Mouse (Mus musculus) intestine, embryonic 14.5 days (tissue): ENCODE measurements around the gene Tspan9. TPM values are rescaled to one million over a fixed set of nuclear protein-coding genes. Genes with fewer than 3 reads are reported as not detected.

Experiments
- ATAC-seq: fragments of 200-750 bp; cut with Nextera tagmentation; replicated peaks from 2 replicates; pipeline ENCODE4 v1.8.0; 2017; ENCODE audit warnings: low read depth, moderate number of reproducible peaks, moderate TSS enrichment, moderate library complexity; ENCODE audit not compliant: low FRiP score, low TSS enrichment
- DNase-seq: peaks from one replicate; pipeline ENCODE4 v3.0.0-alpha.2; 2018; ENCODE audit warnings: low spot score
- H3K27ac ChIP-seq: fragments of 300-500 bp; sonication (generic); 2 replicates; pipeline ENCODE4 v1.5.1; 2014; ENCODE audit warnings: low read depth, mild to moderate bottlenecking, control low read depth
- H3K27me3 ChIP-seq: fragments of 300-500 bp; sonication (generic); replicated peaks from 2 replicates; pipeline ENCODE4 v1.6.1; 2014; ENCODE audit warnings: low read length, control low read depth; ENCODE audit not compliant: control insufficient read depth, insufficient read depth
- H3K36me3 ChIP-seq: fragments of 300-500 bp; sonication (generic); 2 replicates; pipeline ENCODE4 v1.6.1; 2014; ENCODE audit warnings: low read length, control low read depth; ENCODE audit not compliant: control insufficient read depth, insufficient read depth
- H3K4me1 ChIP-seq: fragments of 300-500 bp; sonication (generic); replicated peaks from 2 replicates; pipeline ENCODE4 v1.6.1; 2014; ENCODE audit warnings: low read length, control low read depth, mixed read lengths; ENCODE audit not compliant: control insufficient read depth, insufficient read depth
- H3K4me2 ChIP-seq: fragments of 300-500 bp; sonication (generic); 2 replicates; pipeline ENCODE4 v1.6.1; 2014; ENCODE audit warnings: low read length
- H3K4me3 ChIP-seq: fragments of 300-500 bp; sonication (generic); 2 replicates; pipeline ENCODE4 v1.5.1; 2014; ENCODE audit warnings: low read depth, low read length, control low read depth, mixed read lengths
- H3K9ac ChIP-seq: fragments of 300-500 bp; sonication (generic); 2 replicates; pipeline ENCODE4 v1.6.1; 2014; ENCODE audit warnings: mild to moderate bottlenecking, low read length
- H3K9me3 ChIP-seq: fragments of 300-500 bp; sonication (generic); 2 replicates; pipeline ENCODE4 v1.6.1; 2016; ENCODE audit warnings: low read length, control low read depth; ENCODE audit not compliant: control insufficient read depth
- WGBS: fragments of 180-500 bp; shearing (Covaris S2); extraction: QIAGEN DNeasy Blood & Tissue Kit; methylation state at CpG from one replicate; pipeline ENCODE4 v1.1.7; 2014; 5-methylcytosine and 5-hydroxymethylcytosine counted together
- polyA plus RNA-seq: library from polyadenylated mRNA; unstranded; fragments of >200 nt; fragmentation: Nextera tagmentation; extraction: Ambion mirVana; gene quantifications from 2 replicates; pipeline ENCODE4 v1.2.1, GENCODE M21; 2014

The Tspan9 gene
- polyA plus RNA-seq = 110 and 113 TPM in 2 replicates

DNA sequence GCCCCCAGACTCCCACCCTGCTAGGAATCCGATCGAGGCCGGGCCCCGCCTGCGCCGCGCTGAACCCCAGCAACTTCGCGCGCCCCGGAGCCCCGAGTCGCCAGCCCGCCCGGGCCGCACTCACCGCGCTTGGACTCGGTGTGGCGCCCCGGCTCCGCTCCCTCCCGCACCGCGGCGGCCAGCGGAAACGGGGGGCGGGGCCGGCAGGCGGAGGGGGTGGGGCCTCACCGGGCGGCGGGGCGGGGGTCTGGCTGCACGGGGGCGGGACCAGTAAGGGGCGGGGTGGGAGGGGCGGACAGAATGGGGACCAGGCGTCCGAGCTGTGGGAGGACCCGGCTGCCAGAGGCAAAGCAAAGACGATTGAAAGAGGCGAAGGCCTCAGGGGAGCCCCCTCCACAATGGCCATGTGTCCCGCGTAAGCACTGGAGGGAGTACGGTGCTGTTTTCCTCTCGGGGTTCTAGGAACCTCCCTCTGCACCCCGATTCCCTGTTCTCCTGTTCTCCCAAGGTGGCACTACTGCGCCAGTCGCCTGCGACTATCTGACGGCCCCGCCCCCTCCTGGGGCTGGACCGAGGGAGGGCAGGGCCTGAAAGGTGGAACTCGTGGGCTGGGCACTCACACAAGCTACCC, at the start of gene Tspan9:
Gene Tspan9 (minus strand): TSS at position 205 of the 631 bp plus-strand sequence.
- 3% methylated on average over 51 of the region's 56 CpGs for WGBS
- H3K4me3 ChIP-seq = peak within 1 kb of the TSS; percentile 69
- no peaks in the 10 kb centered on the region for H3K36me3 ChIP-seq
- H3K27me3 ChIP-seq = no peaks in the 10 kb centered on the region
- peak within 1 kb of the TSS; percentile 71 for H3K9ac ChIP-seq
- ATAC-seq = peak; percentile 92
- peak; percentile 89 for DNase-seq
- peaks cover 12% of the 10 kb centered on the region; the same call in 1 of the 2 replicates for H3K4me1 ChIP-seq
- peak within 1 kb of the TSS; percentile 90 for H3K27ac ChIP-seq
- no peaks in the 10 kb centered on the region for H3K9me3 ChIP-seq
- peak within 1 kb of the TSS; percentile 86 for H3K4me2 ChIP-seq

DNA sequence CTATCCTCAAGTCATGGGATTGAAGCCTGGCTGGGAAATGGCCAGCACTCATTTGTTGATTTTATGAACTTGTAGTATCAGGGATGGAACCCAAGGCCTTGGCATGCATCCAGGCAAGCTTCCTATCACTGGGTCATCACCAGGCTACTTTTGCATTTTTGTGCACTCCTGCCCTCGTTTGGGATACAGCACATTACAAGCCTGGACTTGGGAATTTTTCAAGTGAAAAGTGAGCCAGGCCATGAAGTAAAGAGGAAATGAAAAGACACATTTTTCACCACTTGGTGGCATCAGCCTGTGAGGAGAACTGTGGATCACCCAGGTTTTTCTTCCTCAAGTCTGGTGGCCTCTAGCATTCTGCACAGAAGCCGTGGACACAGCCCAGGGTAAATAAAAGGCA, 40.1 kb upstream of the Tspan9 start:
- DNase-seq (no peak), ATAC-seq (no peak)
- no peaks in the 10 kb centered on the region for H3K4me1 ChIP-seq
- 29% methylated on average over 2 of the region's 2 CpGs for WGBS
- H3K27me3 ChIP-seq = no peaks in the 10 kb centered on the region
- H3K27ac ChIP-seq = no peak overlapping the region
- no peaks in the 10 kb centered on the region for H3K9me3 ChIP-seq
- H3K4me3 ChIP-seq = no peak overlapping the region
- H3K9ac ChIP-seq = no peak overlapping the region
- no peaks in the 10 kb centered on the region for H3K36me3 ChIP-seq
- H3K4me2 ChIP-seq = no peak overlapping the region

DNA sequence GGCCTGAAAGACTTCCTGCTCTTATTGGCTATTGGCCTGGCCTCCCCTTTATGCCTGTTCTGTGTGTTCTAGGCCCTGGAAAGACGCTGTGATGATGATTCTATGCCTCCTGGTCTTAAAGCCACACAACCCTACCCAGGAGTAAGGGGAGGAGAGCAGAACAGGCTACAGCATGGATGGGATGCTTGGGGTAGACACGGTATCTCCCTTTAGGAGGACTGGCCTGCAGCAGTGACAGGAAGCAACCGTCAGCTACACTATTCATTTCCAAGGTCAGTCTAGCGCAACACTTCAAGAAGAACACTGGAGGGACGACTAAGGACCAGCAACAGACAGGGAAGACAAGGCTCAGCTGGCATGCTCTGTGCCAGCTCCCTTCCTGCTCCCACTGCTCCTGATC, 37.8 kb upstream of the Tspan9 start:
- DNase-seq (no peak), ATAC-seq (no peak)
- no peaks in the 10 kb centered on the region for H3K27me3 ChIP-seq
- H3K27ac ChIP-seq = no peak overlapping the region
- no peaks in the 10 kb centered on the region for H3K36me3 ChIP-seq
- no peak overlapping the region for H3K4me3 ChIP-seq
- no peak overlapping the region for H3K4me2 ChIP-seq
- no peak overlapping the region for H3K9ac ChIP-seq
- H3K4me1 ChIP-seq = no peaks in the 10 kb centered on the region
- 60% methylated on average over 5 of the region's 5 CpGs for WGBS
- H3K9me3 ChIP-seq = no peaks in the 10 kb centered on the region

DNA sequence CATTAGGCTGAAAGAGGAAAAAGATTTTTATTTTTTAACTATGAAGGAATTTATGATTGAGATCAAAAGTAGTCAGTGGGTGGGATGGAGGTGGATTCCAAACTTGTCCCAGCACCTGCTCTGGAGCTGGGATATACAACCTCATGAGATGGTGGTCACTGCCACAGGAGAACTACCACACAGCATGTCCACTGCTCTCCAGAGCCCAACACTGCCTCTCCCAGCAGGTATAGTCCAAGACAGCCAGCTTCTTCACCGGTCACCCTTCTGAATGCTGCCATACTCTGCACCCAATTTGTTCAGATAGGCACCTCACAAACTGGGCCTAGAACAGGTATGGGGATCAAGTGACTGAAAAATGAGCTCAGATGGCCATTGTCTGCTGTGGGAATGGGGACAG, 36.3 kb upstream of the Tspan9 start:
- ATAC-seq (no peak), DNase-seq (no peak)
- Histone ChIP-seq H3K4me1 (no peaks in the 10 kb centered on the region), H3K9ac (no peak overlapping the region), H3K36me3 (no peaks in the 10 kb centered on the region), H3K4me3 (no peak overlapping the region), H3K27ac (no peak overlapping the region), H3K9me3 (no peaks in the 10 kb centered on the region), H3K4me2 (no peak overlapping the region), H3K27me3 (no peaks in the 10 kb centered on the region)
- 92% methylated on average over 1 of the region's 1 CpGs for WGBS

DNA sequence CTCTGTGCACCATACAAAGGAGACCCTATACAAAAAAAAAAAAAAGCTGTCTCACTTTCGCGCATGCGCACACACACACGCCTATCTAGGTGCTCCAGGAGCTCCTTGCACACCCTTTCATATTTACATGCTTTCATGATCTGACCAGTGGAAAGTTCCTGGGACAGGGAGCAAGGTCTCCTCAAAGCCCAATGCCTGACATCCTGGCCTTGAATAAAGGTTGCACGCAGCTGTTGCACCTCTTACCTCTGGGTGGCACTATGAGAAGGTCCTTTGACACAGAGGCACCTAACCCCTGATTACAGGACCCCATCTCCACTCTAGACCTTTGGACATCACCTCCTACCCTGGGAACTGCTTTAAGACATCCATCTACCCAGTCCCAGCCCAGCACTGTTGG, 35.9 kb upstream of the Tspan9 start:
- no peak overlapping the region for H3K27ac ChIP-seq
- H3K9ac ChIP-seq = no peak overlapping the region
- no peak overlapping the region for H3K4me3 ChIP-seq
- 69% methylated on average over 5 of the region's 5 CpGs for WGBS
- ATAC-seq (no peak), DNase-seq (no peak)
- no peaks in the 10 kb centered on the region for H3K27me3 ChIP-seq
- H3K4me2 ChIP-seq = no peak overlapping the region
- H3K9me3 ChIP-seq = no peaks in the 10 kb centered on the region
- no peaks in the 10 kb centered on the region for H3K4me1 ChIP-seq
- no peaks in the 10 kb centered on the region for H3K36me3 ChIP-seq

DNA sequence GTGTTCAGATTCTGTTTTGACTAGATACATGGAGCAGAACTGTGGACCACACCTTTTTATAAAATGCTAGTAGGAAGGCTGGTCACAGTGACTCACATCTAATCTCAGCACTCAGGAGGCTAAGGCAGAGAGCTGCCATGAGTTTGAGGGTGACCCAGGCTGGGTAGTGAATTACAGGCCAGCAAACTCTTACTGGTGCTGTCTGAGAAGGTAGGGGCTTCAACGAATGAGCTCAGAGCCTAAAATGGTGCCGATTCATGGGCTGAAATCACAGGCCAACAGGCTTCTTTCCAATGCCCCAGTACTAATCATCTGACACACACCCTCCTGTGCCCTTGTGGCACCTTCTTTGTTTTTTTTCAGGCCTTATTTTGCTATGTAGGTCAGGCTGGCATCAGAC, 35.3 kb upstream of the Tspan9 start:
- no peak for ATAC-seq
- no peaks in the 10 kb centered on the region for H3K36me3 ChIP-seq
- no peak overlapping the region for H3K9ac ChIP-seq
- WGBS = 85% methylated on average over 2 of the region's 2 CpGs
- no peak overlapping the region for H3K4me3 ChIP-seq
- no peak for DNase-seq
- H3K4me2 ChIP-seq = no peak overlapping the region
- H3K9me3 ChIP-seq = no peaks in the 10 kb centered on the region
- H3K27me3 ChIP-seq = no peaks in the 10 kb centered on the region
- H3K4me1 ChIP-seq = no peaks in the 10 kb centered on the region
- no peak overlapping the region for H3K27ac ChIP-seq

DNA sequence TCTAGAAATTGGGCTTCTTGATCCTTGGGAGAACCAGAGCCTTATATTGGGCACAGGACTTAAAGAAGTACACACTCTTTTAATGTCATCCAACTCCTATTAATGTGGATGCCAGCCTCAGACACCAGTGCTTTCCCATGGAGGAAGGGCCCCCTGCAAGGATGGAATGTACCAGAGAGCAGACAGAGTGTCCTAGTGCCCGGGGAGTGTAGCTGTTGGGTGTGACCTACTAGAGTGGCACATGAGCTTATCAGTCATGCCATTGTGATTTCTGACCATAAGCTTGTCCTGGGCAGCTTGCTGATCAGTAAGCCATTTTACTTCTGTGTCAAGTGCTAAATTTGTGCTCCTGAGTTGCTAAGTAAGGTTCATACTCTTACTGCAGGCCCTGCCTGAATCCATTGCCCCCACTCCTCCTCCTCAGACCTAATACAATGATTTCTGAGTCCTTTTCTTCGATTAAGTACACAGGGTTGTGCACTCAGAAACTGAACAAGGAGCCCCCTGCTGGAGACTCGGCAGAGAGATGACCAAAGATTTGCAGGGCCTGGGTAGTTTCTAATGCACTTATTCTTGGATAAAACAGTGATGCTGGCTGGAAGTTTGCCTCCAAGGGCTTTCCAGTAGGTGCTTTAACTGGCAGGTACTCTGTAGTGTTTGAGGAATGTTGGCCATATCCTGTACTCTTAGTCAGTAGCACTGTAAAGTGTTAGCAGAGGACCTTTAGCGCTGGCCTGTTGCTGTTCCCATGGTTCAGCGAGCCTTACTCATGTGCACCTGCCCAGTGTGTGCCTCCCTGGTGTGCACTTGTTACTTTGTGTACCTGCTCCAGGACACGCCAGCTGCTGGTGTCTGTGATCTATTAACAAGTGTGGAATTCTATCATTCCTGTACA, 25.6 kb upstream of the Tspan9 start:
- no peak overlapping the region for H3K9ac ChIP-seq
- no peaks in the 10 kb centered on the region for H3K36me3 ChIP-seq
- 0 out of 2 replicates have a peak, but pooled peaks cover 3% of the 10 kb centered on the region for H3K4me1 ChIP-seq
- ATAC-seq = no peak
- no peak overlapping the region for H3K4me3 ChIP-seq
- DNase-seq = peak; percentile 65
- no peaks in the 10 kb centered on the region for H3K27me3 ChIP-seq
- H3K4me2 ChIP-seq = no peak overlapping the region
- H3K9me3 ChIP-seq = no peaks in the 10 kb centered on the region
- H3K27ac ChIP-seq = no peak overlapping the region
- 57% methylated on average over 6 of the region's 6 CpGs for WGBS

DNA sequence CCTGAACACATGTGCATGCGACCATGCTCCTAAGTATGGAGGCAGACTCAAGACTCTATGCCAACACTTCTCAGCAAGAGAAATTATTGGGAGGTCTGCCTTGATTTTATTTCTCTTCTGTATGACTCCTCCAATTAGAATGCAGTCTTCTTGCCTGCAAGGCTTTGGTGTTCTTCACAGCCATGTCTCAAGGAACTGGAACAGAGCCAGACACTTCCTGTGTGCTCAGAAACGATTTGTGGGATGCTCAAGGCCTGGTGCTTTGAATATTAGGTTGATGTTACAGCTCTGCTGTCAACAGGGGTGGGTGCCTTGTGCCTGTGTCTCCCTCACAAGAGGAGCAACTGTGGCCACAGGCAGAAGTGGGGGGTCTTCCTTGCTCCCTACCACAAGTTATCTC, 22.2 kb upstream of the Tspan9 start:
- no peak overlapping the region for H3K4me2 ChIP-seq
- 0 out of 2 replicates have a peak, but pooled peaks cover 3% of the 10 kb centered on the region for H3K4me1 ChIP-seq
- H3K27ac ChIP-seq = no peak overlapping the region
- H3K9ac ChIP-seq = no peak overlapping the region
- 47% methylated on average over 2 of the region's 2 CpGs for WGBS
- DNase-seq (no peak), ATAC-seq (no peak)
- no peaks in the 10 kb centered on the region for H3K27me3 ChIP-seq
- no peak overlapping the region for H3K4me3 ChIP-seq
- no peaks in the 10 kb centered on the region for H3K36me3 ChIP-seq
- H3K9me3 ChIP-seq = no peaks in the 10 kb centered on the region
